ENCODE assay signal across 22 mouse cellular contexts in genomic region chr6:118971844-118972531, GRCm38 (mm10).
A peak's percentile ranks its signal among the peaks of the same experiment; 100 is the strongest.
DNase-seq lines count a peak whose midpoint lies in the region; ATAC-seq and TF ChIP-seq lines count a peak whose summit lies in the region.
"Had no signal": no experiment of that assay in that cellular context is flagged by ENCODE, and none has a peak within 500 bp of the region (broad histone marks: within the 10 kb centered on the region; RNA-seq: fewer than 3 reads in every experiment).

No protein-coding gene starts in this region.

- H3K4me3 ChIP-seq in intestine, postnatal 0 days (ENCODE audit: low read depth, low read length), result no peak overlapping the region
- H3K4me3 ChIP-seq: embryonic facial prominence, embryonic 13.5 days; forebrain, embryonic 10.5 days; gastrocnemius, adult 2 months; heart, embryonic 12.5 days; hindbrain, embryonic 10.5 days had no signal

- H3K27ac ChIP-seq in intestine, postnatal 0 days (ENCODE audit: low read depth, low read length), result peak overlapping the region; percentile 63
- H3K27ac ChIP-seq: embryonic facial prominence, embryonic 13.5 days; forebrain, embryonic 10.5 days; gastrocnemius, adult 2 months; hindbrain, embryonic 10.5 days had no signal

- no peak overlapping the region for H3K9ac ChIP-seq in intestine, postnatal 0 days (ENCODE audit: low read depth, low read length)
- H3K9ac ChIP-seq: embryonic facial prominence, embryonic 13.5 days; heart, embryonic 12.5 days had no signal

- no peaks in the 10 kb centered on the region for H3K9me3 ChIP-seq in intestine, postnatal 0 days (ENCODE audit: control insufficient read depth)
- H3K9me3 ChIP-seq: embryonic facial prominence, embryonic 13.5 days; forebrain, embryonic 10.5 days; heart, embryonic 12.5 days; hindbrain, embryonic 10.5 days had no signal

- 0 out of 2 replicates have a peak, but pooled peaks cover 7% of the 10 kb centered on the region for H3K4me1 ChIP-seq in intestine, postnatal 0 days (replicated peaks; ENCODE audit: control insufficient read depth, insufficient read depth, low read length)
- H3K4me1 ChIP-seq: embryonic facial prominence, embryonic 13.5 days; forebrain, embryonic 10.5 days had no signal

- no peak for TF ChIP-seq CTCF in intestine, postnatal 0 days (IDR thresholded peaks at IDR 0.05; ENCODE audit: low read depth)

- peak; percentile 90 for ATAC-seq in intestine, postnatal 0 days
- ATAC-seq: CD4-positive, CD25-positive, alpha-beta regulatory T cell, adult 4 months; forebrain, embryonic 14.5 days had no signal

- H3K27me3 ChIP-seq in intestine, postnatal 0 days (replicated peaks; ENCODE audit: control insufficient read depth, insufficient read depth, low read length), result no peaks in the 10 kb centered on the region
- H3K27me3 ChIP-seq: embryonic facial prominence, embryonic 13.5 days; heart, embryonic 12.5 days had no signal

- peak; percentile 61 for DNase-seq in cerebellum, adult 9-10 months
- no peak for DNase-seq in cerebellum, postnatal 25 days
- DNase-seq in kidney, adult 9 months, result peak; percentile 31
- no peak for DNase-seq in kidney, postnatal 4 days
- DNase-seq in brain, adult 2 months (ENCODE audit: low read depth, low spot score), result peak; percentile 57
- DNase-seq in lung, postnatal 36 days, result no peak
- DNase-seq: adrenal gland, adult 8-10 months; adrenal gland, postnatal 36 days; B cell, adult 2 months; cerebellum, adult 11 months; cerebellum, adult 8-10 months; cerebellum, postnatal 36 days; gastrocnemius, adult 2 months; gastrocnemius, postnatal 25 days had no signal

- WGBS in intestine, postnatal 0 days, result 51% methylated on average over 9 of the region's 10 CpGs

- H3K36me3 ChIP-seq in intestine, postnatal 0 days (ENCODE audit: control insufficient read depth, insufficient read depth), result no peaks in the 10 kb centered on the region
- H3K36me3 ChIP-seq: embryonic facial prominence, embryonic 13.5 days; forebrain, embryonic 10.5 days; G1E; hindbrain, embryonic 10.5 days had no signal

- H3K4me2 ChIP-seq in intestine, postnatal 0 days (replicated peaks; ENCODE audit: low read depth), result no peak overlapping the region
- H3K4me2 ChIP-seq: embryonic facial prominence, embryonic 13.5 days; heart, embryonic 12.5 days had no signal

Comparison
In these comparisons a context has a peak if more than half of its experiments do, and no peak if none do; other contexts are left out.
1. DNase-seq: peak in cerebellum, adult 9-10 months (single experiment), kidney, adult 9 months (single experiment) and brain, adult 2 months (single experiment); none in cerebellum, postnatal 25 days (0 of 2), kidney, postnatal 4 days (0 of 2) and lung, postnatal 36 days (single experiment).